Mouse (Mus musculus) E14TG2a.4 (cell line): Measurements from ENCODE around the gene Ppp4r3a.

Experiments
- H3K27me3 ChIP-seq: 2 replicates; pipeline ENCODE4 v1.6.1; 2014; ENCODE audit warnings: low read length, control low read depth; ENCODE audit not compliant: insufficient read depth
- H3K36me3 ChIP-seq: 2 replicates; pipeline ENCODE4 v1.6.1; 2014; ENCODE audit warnings: low read length, control low read depth; ENCODE audit not compliant: insufficient read depth
- H3K4me1 ChIP-seq: replicated peaks from 2 replicates; pipeline ENCODE4 v1.6.1; 2014; ENCODE audit warnings: low read depth, low read length, control low read depth
- H3K4me3 ChIP-seq: replicated peaks from 2 replicates; pipeline ENCODE4 v1.5.1; 2014; ENCODE audit warnings: mild to moderate bottlenecking, low read length
- H3K9me3 ChIP-seq: 2 replicates; pipeline ENCODE4 v1.6.1; 2014; ENCODE audit warnings: low read length, control low read depth
- CTCF ChIP-seq: conservative IDR thresholded peaks from 2 replicates; pipeline ENCODE4 v1.5.1; 2014; ENCODE audit warnings: low read length
- NANOG ChIP-seq: IDR thresholded peaks from 2 replicates; pipeline ENCODE4 v1.6.1; 2014; ENCODE audit warnings: borderline replicate concordance, low read length, mixed read lengths
- POU5F1 ChIP-seq: IDR thresholded peaks from 2 replicates; pipeline ENCODE4 v1.6.1; 2014; ENCODE audit warnings: low read length, borderline replicate concordance

Ppp4r3a gene

DNA sequence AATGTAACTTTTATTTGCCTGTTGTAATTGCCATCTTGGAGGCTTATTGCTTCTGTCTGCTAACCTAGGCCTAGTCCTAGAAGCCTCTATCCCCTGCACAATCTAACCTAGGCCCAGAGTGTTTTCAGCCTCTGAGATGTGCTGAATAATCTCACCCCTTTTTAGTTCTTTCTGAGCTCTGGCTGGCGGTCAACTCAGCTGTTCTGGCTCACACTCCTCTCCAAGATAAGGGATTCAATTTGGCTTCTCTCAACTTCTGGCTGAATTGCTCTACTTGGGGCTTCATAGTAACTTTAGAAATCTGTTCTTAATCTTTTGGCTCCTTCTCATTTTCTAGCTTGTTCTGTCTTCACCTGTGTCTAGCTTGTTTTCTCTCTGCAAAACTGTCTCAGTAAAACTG lies 3.9 kb upstream of the Ppp4r3a start:
- no peaks in the 10 kb centered on the region for H3K9me3 ChIP-seq
- H3K27me3 ChIP-seq = no peaks in the 10 kb centered on the region
- peaks cover 12% of the 10 kb centered on the region; the same call in 1 of the 2 replicates for H3K4me1 ChIP-seq
- no peaks in the 10 kb centered on the region for H3K36me3 ChIP-seq
- H3K4me3 ChIP-seq = no peak overlapping the region
- TF ChIP-seq CTCF (no peak), NANOG (no peak), POU5F1 (no peak)

DNA sequence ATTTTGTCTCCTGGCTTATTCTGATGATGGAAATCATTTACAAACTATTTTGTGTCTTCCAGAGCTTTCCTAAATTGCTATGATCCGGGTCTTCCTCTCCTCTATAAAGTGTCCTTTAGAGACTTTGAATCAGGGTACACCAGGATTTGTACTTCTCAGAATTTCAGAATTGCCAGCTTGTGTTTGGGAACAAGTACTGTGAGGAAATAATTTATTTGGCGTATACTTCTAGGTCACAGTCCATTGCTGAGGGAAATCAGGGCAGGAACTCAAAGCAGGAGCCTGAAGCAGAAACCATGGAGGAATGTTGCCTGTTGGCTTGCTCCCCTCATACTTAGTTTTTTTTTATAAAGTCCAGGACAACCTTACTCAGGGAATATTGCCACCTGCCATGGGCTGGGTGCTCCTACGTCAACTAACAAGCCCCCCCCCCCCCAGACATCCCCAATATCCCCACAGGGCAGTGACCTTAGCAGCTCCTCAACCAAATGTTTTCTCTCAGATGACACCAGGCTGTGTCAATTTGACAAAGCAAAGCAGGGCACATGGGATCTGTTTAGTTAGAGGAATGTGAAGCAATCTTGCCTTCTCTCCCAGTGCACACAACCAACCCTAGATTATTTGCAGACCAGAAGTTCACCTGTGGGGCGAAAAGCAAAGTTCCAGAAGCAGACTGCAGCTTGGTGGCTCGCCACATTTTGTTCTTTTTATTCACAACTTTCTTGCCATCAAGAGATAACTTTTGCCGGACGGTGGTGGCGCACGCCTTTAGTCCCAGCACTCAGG lies 1.6 kb upstream of the Ppp4r3a start:
- Histone ChIP-seq H3K9me3 (no peaks in the 10 kb centered on the region), H3K4me1 (peaks cover 31% of the 10 kb centered on the region), H3K4me3 (peak overlapping the region; percentile 99; the same call in 1 of the 2 replicates), H3K27me3 (no peaks in the 10 kb centered on the region), H3K36me3 (peaks cover 16% of the 10 kb centered on the region)
- TF ChIP-seq NANOG = no peak
- TF ChIP-seq POU5F1 = no peak
- no peak for TF ChIP-seq CTCF

DNA sequence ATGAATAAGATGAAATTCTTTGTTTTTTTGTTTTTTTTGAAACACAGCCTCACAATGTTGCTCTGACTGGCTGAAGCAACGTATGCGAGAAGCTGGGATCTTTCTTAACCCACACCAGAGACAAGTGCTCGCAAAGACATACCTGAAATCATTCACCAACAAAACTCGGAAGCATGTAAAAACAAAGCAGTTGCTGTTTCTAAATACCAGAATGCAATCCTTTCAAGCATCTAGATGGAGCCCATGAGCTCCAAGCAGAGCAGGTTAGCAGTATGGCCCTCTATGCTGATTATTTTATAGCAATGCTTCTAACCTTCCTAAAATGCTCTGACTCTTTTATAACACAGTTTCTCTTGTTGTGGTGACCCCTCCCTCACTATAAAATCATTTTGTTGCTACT lies 735 bp upstream of the Ppp4r3a start:
- no peaks in the 10 kb centered on the region for H3K9me3 ChIP-seq
- H3K36me3 ChIP-seq = peaks cover 16% of the 10 kb centered on the region
- H3K4me1 ChIP-seq = peaks cover 32% of the 10 kb centered on the region
- H3K27me3 ChIP-seq = no peaks in the 10 kb centered on the region
- H3K4me3 ChIP-seq = peak overlapping the region; percentile 99
- TF ChIP-seq POU5F1 (no peak), CTCF (no peak), NANOG (no peak)

GRCm38 (mm10) chr12:101083839-101084195 lies 315 bp upstream of the Ppp4r3a start:
- peaks cover 20% of the 10 kb centered on the region for H3K36me3 ChIP-seq

DNA sequence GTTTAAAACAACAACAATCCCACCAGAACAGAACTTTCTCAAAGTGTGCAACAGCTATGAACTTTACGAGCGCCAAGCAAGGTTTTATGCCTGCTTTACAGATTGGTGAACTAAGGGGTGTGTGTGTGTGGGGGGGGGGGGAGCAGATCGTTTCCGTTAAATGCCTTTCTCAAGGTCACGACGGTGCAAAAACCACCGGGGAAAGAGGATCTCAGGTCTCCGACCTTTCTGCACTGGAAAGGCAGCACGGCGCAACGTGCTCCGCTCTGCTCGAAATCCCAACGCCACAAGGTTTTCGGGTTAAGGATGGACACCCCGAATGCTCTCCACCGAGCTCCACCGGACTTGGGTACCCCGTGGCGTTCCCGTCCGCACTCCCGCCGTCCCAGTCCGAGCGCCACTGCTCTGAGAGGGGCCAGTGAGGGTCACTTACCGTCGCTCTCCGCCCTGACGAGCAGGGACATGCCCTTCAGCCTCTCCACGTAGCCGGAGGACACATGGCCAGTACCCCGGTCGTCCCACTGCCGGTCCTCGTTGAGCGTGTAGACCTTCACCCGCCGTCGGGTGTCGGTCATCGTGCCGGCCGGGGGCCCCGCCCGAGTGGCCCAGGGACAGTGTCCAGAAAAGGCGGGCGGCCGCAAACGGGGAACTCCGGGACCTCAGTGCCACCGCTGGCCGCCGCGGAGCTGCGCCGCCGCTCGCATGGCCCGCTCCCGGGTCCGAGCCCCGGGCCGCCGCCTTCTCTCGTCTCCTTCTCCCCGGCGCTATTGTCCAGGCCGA lies 1.0 kb downstream of the Ppp4r3a start:
- TF ChIP-seq CTCF (no peak), POU5F1 (no peak), NANOG (no peak)
- Histone ChIP-seq H3K27me3 (no peaks in the 10 kb centered on the region), H3K4me3 (peak overlapping the region; percentile 99), H3K4me1 (peaks cover 48% of the 10 kb centered on the region), H3K9me3 (no peaks in the 10 kb centered on the region), H3K36me3 (peaks cover 32% of the 10 kb centered on the region)

More at GRCm38 (mm10) chr12:101083839-101084195, 315 bp upstream of the Ppp4r3a start:
- Histone ChIP-seq H3K27me3 (no peaks in the 10 kb centered on the region), H3K9me3 (no peaks in the 10 kb centered on the region), H3K4me1 (peaks cover 36% of the 10 kb centered on the region), H3K4me3 (peak overlapping the region; percentile 99)
- TF ChIP-seq CTCF (no peak), NANOG (no peak), POU5F1 (no peak)

- Histone ChIP-seq H3K4me1 (peaks cover 78% of the 10 kb centered on the region), H3K27me3 (no peaks in the 10 kb centered on the region), H3K4me3 (no peak overlapping the region), H3K36me3 (peaks cover 60% of the 10 kb centered on the region), H3K9me3 (no peaks in the 10 kb centered on the region)
- TF ChIP-seq POU5F1 = no peak
- no peak for TF ChIP-seq CTCF
- TF ChIP-seq NANOG = no peak
These were observed 5.5 kb downstream of the Ppp4r3a start for GRCm38 (mm10) chr12:101077955-101078354.

DNA sequence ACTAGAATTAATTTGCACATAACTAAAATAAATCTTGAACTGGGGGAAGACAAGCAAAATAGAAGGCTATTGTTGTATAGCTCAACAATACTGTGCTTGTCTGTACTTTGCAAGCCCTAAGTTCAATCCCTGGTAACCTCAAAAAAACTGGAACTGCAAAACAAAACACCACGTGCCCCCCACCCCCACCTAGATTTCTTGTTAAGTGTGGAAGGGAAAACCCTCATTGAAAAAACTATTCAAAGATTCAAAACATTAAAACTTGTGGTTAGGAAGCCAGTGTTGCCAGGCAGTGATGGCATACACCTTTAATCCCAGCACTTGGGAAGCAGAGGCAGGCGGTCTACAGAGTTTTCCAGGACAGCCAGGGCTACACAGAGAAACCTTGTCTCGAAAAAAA lies 8.1 kb downstream of the Ppp4r3a start:
- Histone ChIP-seq H3K27me3 (no peaks in the 10 kb centered on the region), H3K36me3 (peaks cover 59% of the 10 kb centered on the region), H3K9me3 (no peaks in the 10 kb centered on the region), H3K4me3 (no peak overlapping the region), H3K4me1 (peaks cover 79% of the 10 kb centered on the region)
- TF ChIP-seq POU5F1 (no peak), NANOG (no peak), CTCF (no peak)

DNA sequence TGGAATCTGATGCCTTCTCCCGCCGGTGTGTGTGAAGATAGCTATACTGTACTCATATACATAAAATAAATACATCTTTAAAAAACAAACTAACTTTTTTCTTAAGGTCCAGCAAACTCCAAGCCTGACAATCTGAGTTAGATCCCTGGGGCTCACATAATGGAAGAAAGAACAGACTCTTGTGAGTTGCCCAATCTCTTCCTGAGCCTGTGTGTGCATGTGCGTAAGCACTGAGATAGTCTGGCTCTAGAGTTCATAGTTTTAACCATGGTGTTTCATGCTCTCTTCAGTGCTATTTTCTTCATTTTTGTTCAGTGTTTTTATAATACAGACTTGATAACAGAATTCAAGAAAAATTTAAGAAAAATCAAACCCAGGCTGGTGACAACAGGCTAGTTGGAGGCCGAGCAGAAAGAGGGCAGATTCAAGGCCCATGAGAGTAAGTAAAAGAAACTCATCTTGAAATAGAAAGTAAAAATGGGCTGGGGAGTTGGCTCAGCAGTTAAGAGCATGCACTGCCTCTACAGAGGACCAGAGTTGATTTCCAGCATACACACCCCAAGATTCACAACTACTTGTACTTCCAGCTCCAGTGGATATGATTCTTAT lies 8.6 kb downstream of the Ppp4r3a start:
- Histone ChIP-seq H3K4me3 (no peak overlapping the region), H3K27me3 (no peaks in the 10 kb centered on the region), H3K9me3 (no peaks in the 10 kb centered on the region), H3K36me3 (peaks cover 60% of the 10 kb centered on the region), H3K4me1 (peaks cover 78% of the 10 kb centered on the region)
- TF ChIP-seq NANOG (no peak), POU5F1 (no peak), CTCF (no peak)

GRCm38 (mm10) chr12:101069813-101070212 lies 13.7 kb downstream of the Ppp4r3a start:
- TF ChIP-seq POU5F1 = no peak
- no peak for TF ChIP-seq NANOG
- no peak for TF ChIP-seq CTCF

More at GRCm38 (mm10) chr12:101069813-101070212, 13.7 kb downstream of the Ppp4r3a start:
- H3K27me3 ChIP-seq = no peaks in the 10 kb centered on the region
- no peaks in the 10 kb centered on the region for H3K9me3 ChIP-seq
- H3K4me1 ChIP-seq = peaks cover 57% of the 10 kb centered on the region
- peaks cover 66% of the 10 kb centered on the region for H3K36me3 ChIP-seq
- no peak overlapping the region for H3K4me3 ChIP-seq
